Mouse (Mus musculus): ENCODE measurements at regions not wholly inside any gene's neighbourhood (a gene's known extent, or its start where the extent isn't known, plus 50 kb on each side); places are given as distances from the start of the nearest gene placed in this dataset.

- Histone ChIP-seq H3K4me1 (replicated peaks) (peaks cover 6% of the 10 kb centered on the region; the same call in 1 of the 2 replicates), H3K9me3 (no peaks in the 10 kb centered on the region), H3K4me3 (no peak overlapping the region), H3K36me3 (no peaks in the 10 kb centered on the region), H3K27ac (no peak overlapping the region), H3K27me3 (ENCODE audit: insufficient read depth, poor library complexity, severe bottlenecking) (no peaks in the 10 kb centered on the region)
- DNase-seq (ENCODE audit: low spot score) = no peak
- 96% methylated on average over 7 of the region's 7 CpGs for WGBS
Observed at GRCm38 (mm10) chr15:36913308-36913707, 94.3 kb downstream of the Zfp706 start.

DNA sequence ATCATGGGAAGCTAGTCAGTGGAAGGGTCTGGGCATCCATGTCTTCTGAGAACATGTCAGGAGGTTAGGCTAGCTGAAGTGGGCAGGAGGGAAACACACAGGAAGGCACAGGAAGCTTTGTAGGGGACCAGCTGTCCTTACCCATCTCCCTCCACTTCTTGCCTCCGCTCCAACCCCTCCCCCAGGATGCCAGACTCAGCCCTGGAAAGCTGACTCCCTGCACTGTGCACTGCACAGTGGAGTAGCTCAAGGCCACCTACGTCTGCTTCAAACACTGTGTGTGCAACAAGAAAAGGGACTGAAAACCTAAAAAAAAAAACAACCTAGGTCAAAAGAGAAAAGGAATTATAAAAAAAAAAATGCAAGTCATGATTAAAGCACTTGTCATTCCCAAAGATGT, 97.3 kb downstream of the Zfp706 start:
- no peak for DNase-seq (ENCODE audit: low spot score)
- WGBS = 74% methylated on average over 2 of the region's 2 CpGs

GRCm38 (mm10) chr15:36909494-36909893, 98.1 kb downstream of the Zfp706 start:
- Histone ChIP-seq H3K9me3 (no peaks in the 10 kb centered on the region), H3K4me3 (no peak overlapping the region), H3K36me3 (no peaks in the 10 kb centered on the region), H3K27ac (no peak overlapping the region), H3K4me1 (replicated peaks) (peaks cover 12% of the 10 kb centered on the region; the same call in 1 of the 2 replicates), H3K27me3 (ENCODE audit: insufficient read depth, poor library complexity, severe bottlenecking) (no peaks in the 10 kb centered on the region)
- WGBS = 86% methylated on average over 3 of the region's 3 CpGs
- no peak for DNase-seq (ENCODE audit: low spot score)

More for the DNA sequence above, 97.3 kb downstream of the Zfp706 start:
- no peak overlapping the region for H3K27ac ChIP-seq
- no peaks in the 10 kb centered on the region for H3K36me3 ChIP-seq
- H3K4me1 ChIP-seq (replicated peaks) = peaks cover 12% of the 10 kb centered on the region; the same call in 1 of the 2 replicates
- H3K9me3 ChIP-seq = no peaks in the 10 kb centered on the region
- H3K4me3 ChIP-seq = no peak overlapping the region
- H3K27me3 ChIP-seq (ENCODE audit: insufficient read depth, poor library complexity, severe bottlenecking) = no peaks in the 10 kb centered on the region

DNA sequence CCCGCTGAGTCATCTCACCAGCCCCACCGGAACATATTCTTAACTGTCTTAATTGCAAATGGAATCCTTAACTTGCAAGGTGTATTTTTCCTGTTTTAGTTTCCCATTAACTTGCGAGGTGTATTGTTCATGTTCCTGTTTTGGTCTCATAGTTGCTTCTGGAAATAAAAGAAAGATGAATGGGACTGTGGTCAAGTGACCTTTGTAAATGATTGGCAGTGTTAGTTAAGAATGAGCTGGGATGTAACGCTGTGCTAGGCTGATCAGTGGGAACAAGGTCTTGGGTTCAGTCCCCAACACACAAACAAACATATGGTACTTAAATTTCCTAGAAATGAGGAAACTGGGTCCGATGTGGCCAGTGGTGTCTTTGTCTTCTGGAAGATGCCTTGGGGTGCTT, 100.8 kb downstream of the Zfp706 start:
- 87% methylated on average over 5 of the region's 5 CpGs for WGBS
- no peak for DNase-seq (ENCODE audit: low spot score)

GRCm38 (mm10) chr15:36906052-36906451, 101.5 kb downstream of the Zfp706 start:
- H3K4me1 ChIP-seq (replicated peaks) = peaks cover 36% of the 10 kb centered on the region
- no peaks in the 10 kb centered on the region for H3K9me3 ChIP-seq
- H3K36me3 ChIP-seq = no peaks in the 10 kb centered on the region
- DNase-seq (ENCODE audit: low spot score) = no peak
- 82% methylated on average over 3 of the region's 3 CpGs for WGBS
- 0 out of 2 replicates have a peak, but pooled peaks cover 7% of the 10 kb centered on the region for H3K27me3 ChIP-seq (ENCODE audit: insufficient read depth, poor library complexity, severe bottlenecking)
- no peak overlapping the region for H3K4me3 ChIP-seq
- no peak overlapping the region for H3K27ac ChIP-seq

More for the DNA sequence above, 100.8 kb downstream of the Zfp706 start:
- Histone ChIP-seq H3K27ac (no peak overlapping the region), H3K4me1 (replicated peaks) (peaks cover 31% of the 10 kb centered on the region), H3K27me3 (ENCODE audit: insufficient read depth, poor library complexity, severe bottlenecking) (0 out of 2 replicates have a peak, but pooled peaks cover 4% of the 10 kb centered on the region), H3K9me3 (no peaks in the 10 kb centered on the region), H3K4me3 (no peak overlapping the region), H3K36me3 (no peaks in the 10 kb centered on the region)

- H3K36me3 ChIP-seq = no peaks in the 10 kb centered on the region
- H3K27ac ChIP-seq = no peak overlapping the region
- peaks cover 45% of the 10 kb centered on the region for H3K4me1 ChIP-seq (replicated peaks)
- 72% methylated on average over 5 of the region's 5 CpGs for WGBS
- peaks cover 28% of the 10 kb centered on the region for H3K27me3 ChIP-seq (ENCODE audit: insufficient read depth, poor library complexity, severe bottlenecking)
- DNase-seq (ENCODE audit: low spot score) = no peak
- H3K9me3 ChIP-seq = no peaks in the 10 kb centered on the region
- H3K4me3 ChIP-seq = no peak overlapping the region
Observed at GRCm38 (mm10) chr15:36903922-36904321, 103.7 kb downstream of the Zfp706 start.

DNA sequence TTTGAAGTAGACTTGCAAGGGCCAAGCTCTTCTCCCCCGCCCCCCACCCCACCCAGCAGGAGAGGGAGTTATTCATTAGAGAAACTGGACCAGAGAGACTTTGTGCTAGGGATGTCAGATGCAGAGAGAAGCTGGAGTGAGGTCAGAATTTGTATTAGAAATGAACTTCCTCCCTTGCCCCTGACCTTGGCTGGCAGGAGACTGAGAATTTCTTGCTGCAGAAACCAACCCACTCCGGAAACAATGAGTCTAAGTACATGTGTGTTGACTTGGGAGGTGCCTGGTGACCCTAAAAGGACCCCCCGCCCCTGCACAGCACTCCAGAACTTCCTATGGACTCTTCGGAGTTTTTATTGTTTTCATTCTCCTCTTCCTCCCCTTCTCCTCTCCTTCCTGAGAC, 104.3 kb downstream of the Zfp706 start:
- WGBS = 49% methylated on average over 4 of the region's 4 CpGs
- Histone ChIP-seq H3K27me3 (ENCODE audit: insufficient read depth, poor library complexity, severe bottlenecking) (peaks cover 31% of the 10 kb centered on the region), H3K36me3 (no peaks in the 10 kb centered on the region), H3K27ac (0 out of 2 replicates have a peak overlapping the region, but pooled peaks have one; percentile 57), H3K4me3 (no peak overlapping the region), H3K4me1 (replicated peaks) (peaks cover 45% of the 10 kb centered on the region), H3K9me3 (no peaks in the 10 kb centered on the region)
- peak; percentile 36 for DNase-seq (ENCODE audit: low spot score)

- H3K9me3 ChIP-seq = no peaks in the 10 kb centered on the region
- 6% methylated on average over 7 of the region's 7 CpGs for WGBS
- H3K27me3 ChIP-seq (ENCODE audit: insufficient read depth, poor library complexity, severe bottlenecking) = peaks cover 31% of the 10 kb centered on the region
- no peaks in the 10 kb centered on the region for H3K36me3 ChIP-seq
- peak overlapping the region; percentile 5; the same call in 1 of the 2 replicates for H3K4me3 ChIP-seq
- peak; percentile 68 for DNase-seq (ENCODE audit: low spot score)
- peaks cover 38% of the 10 kb centered on the region for H3K4me1 ChIP-seq (replicated peaks)
- H3K27ac ChIP-seq = peak overlapping the region; percentile 64
Observed at GRCm38 (mm10) chr15:36901830-36902285, 105.7 kb downstream of the Zfp706 start.

- Histone ChIP-seq H3K36me3 (no peaks in the 10 kb centered on the region), H3K27me3 (ENCODE audit: insufficient read depth, poor library complexity, severe bottlenecking) (peaks cover 31% of the 10 kb centered on the region), H3K9me3 (no peaks in the 10 kb centered on the region), H3K4me1 (replicated peaks) (peaks cover 38% of the 10 kb centered on the region), H3K4me3 (peak overlapping the region; percentile 5; the same call in 1 of the 2 replicates), H3K27ac (peak overlapping the region; percentile 64)
- WGBS = 60% methylated on average over 5 of the region's 5 CpGs
- no peak for DNase-seq (ENCODE audit: low spot score)
Observed at GRCm38 (mm10) chr15:36901350-36901749, 106.2 kb downstream of the Zfp706 start.

DNA sequence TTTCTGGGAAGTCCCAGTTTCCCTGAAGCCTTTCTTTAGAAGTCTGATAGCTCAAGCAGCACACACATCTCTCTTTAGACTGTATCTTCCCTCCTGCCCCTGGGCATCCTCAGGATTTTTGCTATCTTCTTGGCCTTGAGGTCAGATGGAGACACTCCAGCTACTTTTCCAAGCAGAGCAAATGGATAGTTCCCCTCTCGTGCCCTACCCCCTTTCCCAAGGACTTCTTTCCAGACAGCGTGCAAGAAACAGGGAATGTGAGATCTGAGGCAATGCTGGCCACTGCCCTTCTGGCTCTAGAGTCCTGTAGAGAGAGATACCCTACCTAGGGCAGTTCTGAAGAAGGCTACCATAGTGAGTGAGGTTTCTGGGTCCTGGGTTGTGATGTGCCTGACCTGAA, 106.6 kb downstream of the Zfp706 start:
- no peaks in the 10 kb centered on the region for H3K9me3 ChIP-seq
- H3K27me3 ChIP-seq (ENCODE audit: insufficient read depth, poor library complexity, severe bottlenecking) = peaks cover 31% of the 10 kb centered on the region
- peaks cover 38% of the 10 kb centered on the region for H3K4me1 ChIP-seq (replicated peaks)
- peak overlapping the region; percentile 64; the same call in 1 of the 2 replicates for H3K27ac ChIP-seq
- no peak for DNase-seq (ENCODE audit: low spot score)
- no peaks in the 10 kb centered on the region for H3K36me3 ChIP-seq
- H3K4me3 ChIP-seq = no peak overlapping the region
- WGBS = 60% methylated on average over 2 of the region's 2 CpGs

GRCm38 (mm10) chr15:36899882-36900281, 107.7 kb downstream of the Zfp706 start:
- no peak for DNase-seq (ENCODE audit: low spot score)
- Histone ChIP-seq H3K27ac (0 out of 2 replicates have a peak overlapping the region, but pooled peaks have one; percentile 60), H3K27me3 (ENCODE audit: insufficient read depth, poor library complexity, severe bottlenecking) (peaks cover 37% of the 10 kb centered on the region), H3K4me3 (no peak overlapping the region), H3K9me3 (no peaks in the 10 kb centered on the region), H3K36me3 (no peaks in the 10 kb centered on the region), H3K4me1 (replicated peaks) (peaks cover 38% of the 10 kb centered on the region)
- 86% methylated on average over 2 of the region's 2 CpGs for WGBS

DNA sequence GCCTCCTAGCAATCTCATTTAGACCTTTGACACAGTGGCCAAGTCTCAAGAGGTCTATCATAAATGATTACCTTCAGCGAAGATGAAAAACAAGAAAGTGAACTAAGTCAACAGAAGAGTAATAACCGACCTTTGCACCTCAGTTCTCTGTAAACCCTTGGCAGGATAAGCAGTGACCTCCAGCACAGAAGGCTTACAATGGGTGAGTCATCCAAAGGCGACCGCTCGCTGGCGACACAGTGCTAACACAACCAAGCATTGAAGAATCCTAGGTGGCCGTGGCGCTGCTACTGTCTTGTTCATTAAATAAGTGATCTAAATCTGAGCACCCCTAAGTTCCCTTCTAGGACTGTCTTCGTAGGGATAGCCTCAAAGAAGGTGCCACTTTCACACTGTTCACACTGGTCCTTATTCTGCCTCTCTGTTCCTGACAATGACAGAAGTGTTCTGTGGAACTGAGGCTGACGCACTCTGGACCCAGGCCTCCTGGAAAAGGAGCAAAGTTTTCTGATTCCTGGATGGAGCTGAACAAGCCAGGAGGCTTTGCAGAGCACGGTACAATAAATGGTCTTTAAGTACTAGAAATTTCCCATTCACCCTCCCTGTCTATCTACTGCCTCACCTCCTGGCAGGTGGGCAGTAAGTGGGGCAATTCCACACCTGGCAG, 108.6 kb downstream of the Zfp706 start:
- Histone ChIP-seq H3K27ac (no peak overlapping the region), H3K9me3 (no peaks in the 10 kb centered on the region), H3K36me3 (no peaks in the 10 kb centered on the region), H3K27me3 (ENCODE audit: insufficient read depth, poor library complexity, severe bottlenecking) (peaks cover 37% of the 10 kb centered on the region), H3K4me1 (replicated peaks) (peaks cover 38% of the 10 kb centered on the region), H3K4me3 (no peak overlapping the region)
- 88% methylated on average over 11 of the region's 11 CpGs for WGBS
- DNase-seq (ENCODE audit: low spot score) = no peak

DNA sequence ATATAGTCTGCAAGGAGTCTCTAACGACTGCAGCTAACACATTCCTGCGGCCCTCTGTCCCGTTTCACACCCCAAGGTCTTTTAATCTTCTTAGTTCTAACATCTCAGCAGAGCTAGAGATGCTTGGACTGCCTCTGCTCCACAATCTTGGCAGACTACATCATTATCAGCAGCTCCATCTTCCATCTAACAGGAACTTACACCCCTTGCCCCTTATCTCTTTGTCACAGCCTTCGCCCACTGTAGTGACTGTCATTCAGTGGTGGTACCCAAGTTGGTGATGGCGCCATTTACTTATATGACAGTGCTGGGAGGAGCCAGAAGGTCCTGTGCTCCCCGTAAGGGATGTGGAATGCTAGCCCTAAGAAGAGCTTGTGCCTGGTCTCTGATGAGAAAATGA, 109.2 kb downstream of the Zfp706 start:
- no peak overlapping the region for H3K27ac ChIP-seq
- no peak for DNase-seq (ENCODE audit: low spot score)
- H3K4me1 ChIP-seq (replicated peaks) = peaks cover 39% of the 10 kb centered on the region
- no peaks in the 10 kb centered on the region for H3K36me3 ChIP-seq
- no peaks in the 10 kb centered on the region for H3K9me3 ChIP-seq
- 93% methylated on average over 6 of the region's 6 CpGs for WGBS
- H3K27me3 ChIP-seq (ENCODE audit: insufficient read depth, poor library complexity, severe bottlenecking) = peaks cover 36% of the 10 kb centered on the region
- no peak overlapping the region for H3K4me3 ChIP-seq

All from hindbrain, embryonic 10.5 days (tissue).